Mouse (Mus musculus): ENCODE results near the gene Mex3a.

Gene Mex3a

GRCm38 (mm10) chr3:88505081-88505480, 27.1 kb upstream of the Mex3a start:
- DNase-seq (ENCODE audit: low read depth in 2 of 2, low spot score in 2 of 2): no peak

GRCm38 (mm10) chr3:88505765-88506164, 26.4 kb upstream of the Mex3a start:
- DNase-seq (ENCODE audit: low read depth in 2 of 2, low spot score in 2 of 2): no peak

GRCm38 (mm10) chr3:88509250-88509649, 22.9 kb upstream of the Mex3a start:
- no peak for DNase-seq (ENCODE audit: low read depth in 2 of 2, low spot score in 2 of 2)

GRCm38 (mm10) chr3:88509692-88510420, 22.3 kb upstream of the Mex3a start, which contains the start of gene Lmna:
Lmna (minus strand) TSS chr3:88509956.
- DNase-seq (ENCODE audit: low read depth in 2 of 2, low spot score in 2 of 2): peak; percentile 98

- DNase-seq (ENCODE audit: low read depth in 2 of 2, low spot score in 2 of 2): no peak
Measured at GRCm38 (mm10) chr3:88510421-88511289, 21.5 kb upstream of the Mex3a start.

- DNase-seq (ENCODE audit: low read depth in 2 of 2, low spot score in 2 of 2): no peak
Measured at GRCm38 (mm10) chr3:88511559-88511958, 20.6 kb upstream of the Mex3a start.

GRCm38 (mm10) chr3:88512141-88512895, 19.9 kb upstream of the Mex3a start:
- no peak for DNase-seq (ENCODE audit: low read depth in 2 of 2, low spot score in 2 of 2)

GRCm38 (mm10) chr3:88512896-88513545, 19.2 kb upstream of the Mex3a start:
- no peak for DNase-seq (ENCODE audit: low read depth in 2 of 2, low spot score in 2 of 2)

GRCm38 (mm10) chr3:88513546-88514115, 18.6 kb upstream of the Mex3a start:
- no peak for DNase-seq (ENCODE audit: low read depth in 2 of 2, low spot score in 2 of 2)

GRCm38 (mm10) chr3:88514231-88515094, 17.7 kb upstream of the Mex3a start:
- no peak for DNase-seq (ENCODE audit: low read depth in 2 of 2, low spot score in 2 of 2)

GRCm38 (mm10) chr3:88515095-88515386, 17.2 kb upstream of the Mex3a start:
- DNase-seq (ENCODE audit: low read depth in 2 of 2, low spot score in 2 of 2): no peak

- no peak for DNase-seq (ENCODE audit: low read depth in 2 of 2, low spot score in 2 of 2)
Measured at GRCm38 (mm10) chr3:88516407-88516806, 15.8 kb upstream of the Mex3a start.

- no peak for DNase-seq (ENCODE audit: low read depth in 2 of 2, low spot score in 2 of 2)
Measured at GRCm38 (mm10) chr3:88518411-88518810, 13.8 kb upstream of the Mex3a start.

GRCm38 (mm10) chr3:88520078-88520477, 12.1 kb upstream of the Mex3a start:
- no peak for DNase-seq (ENCODE audit: low read depth in 2 of 2, low spot score in 2 of 2)

GRCm38 (mm10) chr3:88521156-88521555, 11.0 kb upstream of the Mex3a start:
- no peak for DNase-seq (ENCODE audit: low read depth in 2 of 2, low spot score in 2 of 2)

GRCm38 (mm10) chr3:88521803-88522331, 10.3 kb upstream of the Mex3a start:
- DNase-seq (ENCODE audit: low read depth in 2 of 2, low spot score in 2 of 2): peak; percentile 72 to 78

- DNase-seq (ENCODE audit: low read depth in 2 of 2, low spot score in 2 of 2): no peak
Measured at GRCm38 (mm10) chr3:88523027-88523426, 9.2 kb upstream of the Mex3a start.

- no peak for DNase-seq (ENCODE audit: low read depth in 2 of 2, low spot score in 2 of 2)
Measured at GRCm38 (mm10) chr3:88525021-88525420, 7.2 kb upstream of the Mex3a start.

Measured in CD8-positive naive resting alpha-beta T cell, adult 2 months (primary cell).